In the genomic region with DNA sequence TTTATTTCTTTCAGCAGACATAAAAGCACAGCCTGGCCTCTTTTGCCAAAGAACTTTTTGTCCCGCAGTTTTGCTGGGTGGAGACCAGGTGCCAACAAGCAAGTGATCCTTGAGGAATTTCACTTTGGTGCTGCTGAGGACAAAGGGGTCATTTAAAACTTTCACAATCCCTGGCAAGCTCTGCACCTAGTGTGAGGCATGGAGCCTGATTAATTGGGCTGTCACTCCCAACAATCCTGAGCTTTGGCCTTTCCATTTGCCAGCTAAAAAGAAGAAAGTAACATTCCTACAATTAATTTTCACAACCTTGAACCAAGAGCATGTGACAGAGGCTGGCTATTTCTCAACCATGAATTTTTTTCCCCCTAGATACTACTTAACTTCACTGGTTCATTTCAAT, we compare ENCODE assay signal across 10 mouse cellular contexts.
DNase-seq lines count a peak whose midpoint lies in the region; ATAC-seq lines count a peak whose summit lies in the region.
"Had no signal": no experiment of that assay in that cellular context is flagged by ENCODE, and none has a peak within 500 bp of the region (broad histone marks: within the 10 kb centered on the region; RNA-seq: fewer than 3 reads in every experiment).

No protein-coding gene starts in this region.

- no peak overlapping the region for H3K27ac ChIP-seq in hindbrain, embryonic 10.5 days
- no peak overlapping the region for H3K27ac ChIP-seq in hindbrain, embryonic 13.5 days
- H3K27ac ChIP-seq: heart, embryonic 13.5 days; macrophage had no signal

- peak; percentile 8 for DNase-seq in hindbrain, embryonic 10.5 days (ENCODE audit: low spot score)
- DNase-seq in ZHBTc4 (ENCODE audit: low read depth, low spot score), result peak; percentile 6
- peak; percentile 30 for DNase-seq in embryo, embryonic 11.5 days (ENCODE audit: low read depth, low spot score)
- peak; percentile 40 to 81 for DNase-seq in kidney, postnatal 36 days
- DNase-seq in thymus, postnatal 4 days, result no peak
- no peak for DNase-seq in right cerebral cortex, postnatal 36 days (ENCODE audit: low spot score in 2 of 2)

- H3K4me3 ChIP-seq in hindbrain, embryonic 10.5 days, result no peak overlapping the region
- no peak overlapping the region for H3K4me3 ChIP-seq in hindbrain, embryonic 13.5 days
- H3K4me3 ChIP-seq: heart, embryonic 13.5 days had no signal

- WGBS in hindbrain, embryonic 10.5 days, result 38% methylated on average over 1 of the region's 1 CpGs
- 22% methylated on average over 1 of the region's 1 CpGs for WGBS in hindbrain, embryonic 13.5 days

- H3K9ac ChIP-seq in hindbrain, embryonic 13.5 days, result no peak overlapping the region
- H3K9ac ChIP-seq: heart, embryonic 13.5 days had no signal

- H3K36me3 ChIP-seq in hindbrain, embryonic 10.5 days, result no peaks in the 10 kb centered on the region
- no peaks in the 10 kb centered on the region for H3K36me3 ChIP-seq in hindbrain, embryonic 13.5 days
- H3K36me3 ChIP-seq: heart, embryonic 13.5 days had no signal

- no peaks in the 10 kb centered on the region for H3K9me3 ChIP-seq in hindbrain, embryonic 10.5 days
- H3K9me3 ChIP-seq in hindbrain, embryonic 13.5 days, result no peaks in the 10 kb centered on the region
- H3K9me3 ChIP-seq: heart, embryonic 13.5 days had no signal

- no peak for ATAC-seq in hindbrain, embryonic 13.5 days (ENCODE audit: low FRiP score)
- ATAC-seq in activated CD4-positive, CD25-positive, alpha-beta regulatory T cell, adult 4 months, result no peak

- 0 out of 2 replicates have a peak, but pooled peaks cover 2% of the 10 kb centered on the region for H3K4me1 ChIP-seq in hindbrain, embryonic 10.5 days (replicated peaks)
- peaks cover 5% of the 10 kb centered on the region; the same call in 1 of the 2 replicates for H3K4me1 ChIP-seq in hindbrain, embryonic 13.5 days (replicated peaks)
- H3K4me1 ChIP-seq: heart, embryonic 13.5 days had no signal

- no peak overlapping the region for H3K4me2 ChIP-seq in hindbrain, embryonic 13.5 days
- H3K4me2 ChIP-seq: heart, embryonic 13.5 days had no signal

- H3K27me3 ChIP-seq in hindbrain, embryonic 10.5 days (ENCODE audit: insufficient read depth, poor library complexity, severe bottlenecking), result no peaks in the 10 kb centered on the region
- no peaks in the 10 kb centered on the region for H3K27me3 ChIP-seq in hindbrain, embryonic 13.5 days
- H3K27me3 ChIP-seq: heart, embryonic 13.5 days had no signal

Comparison
In these comparisons a context has a peak if more than half of its experiments do, and no peak if none do; other contexts are left out.
1. DNase-seq: peak in hindbrain, embryonic 10.5 days (single experiment), ZHBTc4 (single experiment), embryo, embryonic 11.5 days (single experiment) and kidney, postnatal 36 days (2 of 2); none in thymus, postnatal 4 days (single experiment) and right cerebral cortex, postnatal 36 days (0 of 2).